24 mouse cellular contexts compared by ENCODE assay signal in the genomic region with DNA sequence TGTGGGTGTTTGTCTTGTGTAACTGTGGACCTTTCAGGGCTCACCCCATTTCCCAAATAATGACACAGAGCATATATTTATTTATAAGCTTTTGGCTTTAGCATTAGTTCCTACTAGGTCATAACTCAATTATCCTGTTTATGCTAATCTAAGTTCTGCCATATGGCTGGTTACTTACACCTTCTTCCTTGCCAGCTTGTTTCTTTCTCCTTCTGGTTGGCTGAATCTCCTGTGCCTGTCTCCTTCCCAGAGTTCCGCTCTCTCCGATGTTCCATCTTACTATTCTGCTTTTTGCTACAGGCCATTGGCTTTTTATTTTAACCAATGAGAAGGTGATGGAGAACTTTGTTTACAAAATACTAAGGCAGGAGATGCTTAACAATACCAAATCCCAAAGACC.
DNase-seq lines count a peak whose midpoint lies in the region; ATAC-seq and TF ChIP-seq lines count a peak whose summit lies in the region.
"Had no signal": no experiment of that assay in that cellular context is flagged by ENCODE, and none has a peak within 500 bp of the region (broad histone marks: within the 10 kb centered on the region; RNA-seq: fewer than 3 reads in every experiment).

No protein-coding gene starts in this region.

- no peak for TF ChIP-seq CTCF in midbrain, postnatal 0 days (IDR thresholded peaks at IDR 0.05)

- no peak overlapping the region for H3K4me2 ChIP-seq in forebrain, embryonic 14.5 days (ENCODE audit: low read length)
- no peak overlapping the region for H3K4me2 ChIP-seq in midbrain, postnatal 0 days (ENCODE audit: low read depth, low read length, poor library complexity, severe bottlenecking)
- no peak overlapping the region for H3K4me2 ChIP-seq in midbrain, embryonic 11.5 days
- H3K4me2 ChIP-seq: embryonic facial prominence, embryonic 15.5 days; hindbrain, embryonic 12.5 days had no signal

- peak; percentile 38 for DNase-seq in cerebellum, adult 9-10 months
- no peak for DNase-seq in cerebellum, adult 11 months
- peak; percentile 72 for DNase-seq in forebrain, embryonic 14.5 days (ENCODE audit: low spot score)
- DNase-seq in forebrain, embryonic 10.5 days (ENCODE audit: extremely low spot score, low spot score), result no peak
- peak; percentile 10 for DNase-seq in midbrain, postnatal 0 days (ENCODE audit: low spot score)
- DNase-seq in midbrain, embryonic 11.5 days (ENCODE audit: low spot score, missing footprints), result no peak
- DNase-seq: adrenal gland, adult 8-10 months; adrenal gland, postnatal 36 days; B cell, adult 2 months; embryo, embryonic 11 days; gastrocnemius, postnatal 36 days; heart, adult 18-20 months; heart, postnatal 10 days; heart, postnatal 4 days; kidney, adult 11 months; kidney, adult 9 months had no signal

- 64% methylated on average over 2 of the region's 2 CpGs for WGBS in forebrain, embryonic 14.5 days
- WGBS in forebrain, embryonic 10.5 days, result 100% methylated on average over 2 of the region's 2 CpGs
- 97% methylated on average over 2 of the region's 2 CpGs for WGBS in midbrain, postnatal 0 days
- 93% methylated on average over 2 of the region's 2 CpGs for whole genome bisulfite sequencing in midbrain, embryonic 11.5 days

- H3K27me3 ChIP-seq in forebrain, embryonic 14.5 days (replicated peaks; ENCODE audit: control insufficient read depth, insufficient read depth, low read length), result no peaks in the 10 kb centered on the region
- no peaks in the 10 kb centered on the region for H3K27me3 ChIP-seq in forebrain, embryonic 10.5 days (ENCODE audit: poor library complexity, severe bottlenecking)
- no peaks in the 10 kb centered on the region for H3K27me3 ChIP-seq in midbrain, postnatal 0 days (ENCODE audit: insufficient read depth, low read length)
- H3K27me3 ChIP-seq in midbrain, embryonic 11.5 days (ENCODE audit: control insufficient read depth, insufficient read depth, low read length), result no peaks in the 10 kb centered on the region
- H3K27me3 ChIP-seq: embryonic facial prominence, embryonic 15.5 days; hindbrain, embryonic 12.5 days had no signal

- no peaks in the 10 kb centered on the region for H3K36me3 ChIP-seq in forebrain, embryonic 14.5 days (ENCODE audit: control insufficient read depth, insufficient read depth, low read length)
- H3K36me3 ChIP-seq in forebrain, embryonic 10.5 days (replicated peaks), result no peaks in the 10 kb centered on the region
- no peaks in the 10 kb centered on the region for H3K36me3 ChIP-seq in midbrain, postnatal 0 days (ENCODE audit: insufficient read depth, low read length)
- no peaks in the 10 kb centered on the region for H3K36me3 ChIP-seq in midbrain, embryonic 11.5 days (ENCODE audit: control insufficient read depth, insufficient read depth, low read length)
- H3K36me3 ChIP-seq: embryonic facial prominence, embryonic 15.5 days; G1E; heart, embryonic 10.5 days; hindbrain, embryonic 12.5 days had no signal

- no peaks in the 10 kb centered on the region for H3K4me1 ChIP-seq in forebrain, embryonic 14.5 days (ENCODE audit: control insufficient read depth, insufficient read depth, low read length)
- H3K4me1 ChIP-seq in forebrain, embryonic 10.5 days, result no peaks in the 10 kb centered on the region
- H3K4me1 ChIP-seq in midbrain, postnatal 0 days (ENCODE audit: insufficient read depth, low read length), result no peaks in the 10 kb centered on the region
- no peaks in the 10 kb centered on the region for H3K4me1 ChIP-seq in midbrain, embryonic 11.5 days (ENCODE audit: control insufficient read depth, insufficient read depth, low read length)
- H3K4me1 ChIP-seq: embryonic facial prominence, embryonic 15.5 days; heart, embryonic 10.5 days; hindbrain, embryonic 12.5 days had no signal

- H3K9me3 ChIP-seq in forebrain, embryonic 14.5 days (replicated peaks; ENCODE audit: control insufficient read depth, low read length), result no peaks in the 10 kb centered on the region
- no peaks in the 10 kb centered on the region for H3K9me3 ChIP-seq in forebrain, embryonic 10.5 days
- no peaks in the 10 kb centered on the region for H3K9me3 ChIP-seq in midbrain, postnatal 0 days (ENCODE audit: low read length)
- no peaks in the 10 kb centered on the region for H3K9me3 ChIP-seq in midbrain, embryonic 11.5 days (ENCODE audit: control insufficient read depth, low read length)
- H3K9me3 ChIP-seq: embryonic facial prominence, embryonic 15.5 days; heart, embryonic 10.5 days; hindbrain, embryonic 12.5 days had no signal

- no peak overlapping the region for H3K4me3 ChIP-seq in forebrain, embryonic 14.5 days (ENCODE audit: low read depth, low read length)
- H3K4me3 ChIP-seq in forebrain, embryonic 10.5 days, result no peak overlapping the region
- H3K4me3 ChIP-seq in midbrain, postnatal 0 days (ENCODE audit: low read depth, low read length), result no peak overlapping the region
- H3K4me3 ChIP-seq in midbrain, embryonic 11.5 days (ENCODE audit: low read depth, low read length), result no peak overlapping the region
- H3K4me3 ChIP-seq: embryonic facial prominence, embryonic 15.5 days; erythroblast, embryonic 14.5 days; heart, embryonic 10.5 days; hindbrain, embryonic 12.5 days had no signal

- ATAC-seq in forebrain, embryonic 14.5 days, result peak; percentile 73
- no peak for ATAC-seq in midbrain, postnatal 0 days (ENCODE audit: low FRiP score)
- ATAC-seq in midbrain, embryonic 11.5 days (ENCODE audit: low FRiP score), result no peak
- no peak for ATAC-seq in frontal cortex, adult (ENCODE audit: low TSS enrichment)
- ATAC-seq: CD4-positive, CD25-positive, alpha-beta regulatory T cell, adult 4 months; hindbrain, postnatal 0 days had no signal

- no peak overlapping the region for H3K27ac ChIP-seq in forebrain, embryonic 14.5 days (ENCODE audit: low read depth, low read length)
- no peak overlapping the region for H3K27ac ChIP-seq in forebrain, embryonic 10.5 days
- no peak overlapping the region for H3K27ac ChIP-seq in midbrain, postnatal 0 days (ENCODE audit: low read depth, low read length)
- H3K27ac ChIP-seq in midbrain, embryonic 11.5 days (ENCODE audit: low read depth, low read length), result no peak overlapping the region
- H3K27ac ChIP-seq: embryonic facial prominence, embryonic 15.5 days; heart, embryonic 10.5 days; hindbrain, embryonic 12.5 days; hindbrain, postnatal 0 days had no signal

- H3K9ac ChIP-seq in forebrain, embryonic 14.5 days (ENCODE audit: low read length), result no peak overlapping the region
- H3K9ac ChIP-seq in midbrain, postnatal 0 days (replicated peaks; ENCODE audit: low read length, poor library complexity, severe bottlenecking), result no peak overlapping the region
- no peak overlapping the region for H3K9ac ChIP-seq in midbrain, embryonic 11.5 days (ENCODE audit: low read length)
- H3K9ac ChIP-seq: embryonic facial prominence, embryonic 15.5 days; hindbrain, embryonic 12.5 days had no signal

Comparison
In these comparisons a context has a peak if more than half of its experiments do, and no peak if none do; other contexts are left out.
1. DNase-seq: peak in cerebellum, adult 9-10 months (single experiment), forebrain, embryonic 14.5 days (single experiment) and midbrain, postnatal 0 days (single experiment); none in cerebellum, adult 11 months (single experiment), forebrain, embryonic 10.5 days (single experiment) and midbrain, embryonic 11.5 days (single experiment).